Mouse (Mus musculus) gastrocnemius, postnatal 14 days (tissue): ENCODE data around the gene Kiss1r. TPM values are rescaled to one million over a fixed set of nuclear protein-coding genes. Genes with fewer than 3 reads are reported as not detected.
A peak's percentile ranks its signal among the peaks of the same experiment; 100 is the strongest.

Source experiments
- DNase-seq: peaks from one replicate; pipeline ENCODE4 v3.0.0; 2021; ENCODE audit warnings: mixed read lengths
- intact Hi-C: fragments of 180-260 bp; cut with DNase I; formaldehyde crosslinking; loops from one replicate; pipeline ENCODE4 v1.15.1; 2025; ENCODE audit warnings: low total_unique reads
- total RNA-seq, 2 experiments: library from RNA; stranded (reverse); gene quantifications; 2 replicates each; pipeline ENCODE4 v1.2.3; 2021

Gene Kiss1r
- total RNA-seq, 2 experiments from 2014 or later = 0.27 to 0.44 TPM

DNA sequence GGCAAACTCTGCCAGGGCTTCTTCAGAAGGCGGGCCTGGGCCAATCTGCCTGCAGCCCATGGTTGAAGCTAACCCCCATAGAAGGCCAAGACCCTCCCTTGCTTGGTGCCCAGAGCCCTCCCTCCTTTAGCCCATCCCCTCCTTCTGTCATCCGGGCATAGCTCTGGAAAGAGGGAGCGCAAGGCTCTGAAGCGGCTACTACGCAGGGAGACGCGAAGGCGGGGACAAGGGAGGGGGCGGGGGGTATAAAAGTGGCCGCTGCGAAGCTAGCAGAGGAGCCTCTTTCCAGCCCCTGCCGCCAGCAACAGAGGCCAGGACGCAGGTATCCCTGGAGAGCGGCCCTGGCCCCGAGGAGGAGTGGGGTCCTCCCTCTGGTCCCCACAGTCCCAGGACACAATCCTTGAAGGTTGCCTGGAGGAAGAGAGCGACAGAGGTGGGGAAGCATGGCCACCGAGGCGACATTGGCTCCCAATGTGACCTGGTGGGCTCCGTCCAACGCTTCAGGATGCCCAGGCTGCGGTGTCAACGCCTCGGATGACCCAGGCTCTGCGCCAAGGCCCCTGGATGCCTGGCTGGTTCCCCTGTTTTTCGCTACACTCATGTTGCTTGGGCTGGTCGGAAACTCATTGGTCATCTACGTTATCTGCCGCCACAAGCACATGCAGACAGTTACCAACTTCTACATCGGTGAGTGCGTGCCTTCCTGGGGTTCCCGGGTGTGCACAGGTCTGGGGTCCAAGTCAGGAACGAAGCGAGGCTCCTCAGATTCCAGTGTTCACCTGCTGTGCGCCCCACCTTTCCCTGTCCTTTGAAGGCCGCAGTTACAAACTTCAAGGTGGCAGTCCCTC is 1.7 kb downstream of the Kiss1r start:
- DNase-seq = no peak

DNA sequence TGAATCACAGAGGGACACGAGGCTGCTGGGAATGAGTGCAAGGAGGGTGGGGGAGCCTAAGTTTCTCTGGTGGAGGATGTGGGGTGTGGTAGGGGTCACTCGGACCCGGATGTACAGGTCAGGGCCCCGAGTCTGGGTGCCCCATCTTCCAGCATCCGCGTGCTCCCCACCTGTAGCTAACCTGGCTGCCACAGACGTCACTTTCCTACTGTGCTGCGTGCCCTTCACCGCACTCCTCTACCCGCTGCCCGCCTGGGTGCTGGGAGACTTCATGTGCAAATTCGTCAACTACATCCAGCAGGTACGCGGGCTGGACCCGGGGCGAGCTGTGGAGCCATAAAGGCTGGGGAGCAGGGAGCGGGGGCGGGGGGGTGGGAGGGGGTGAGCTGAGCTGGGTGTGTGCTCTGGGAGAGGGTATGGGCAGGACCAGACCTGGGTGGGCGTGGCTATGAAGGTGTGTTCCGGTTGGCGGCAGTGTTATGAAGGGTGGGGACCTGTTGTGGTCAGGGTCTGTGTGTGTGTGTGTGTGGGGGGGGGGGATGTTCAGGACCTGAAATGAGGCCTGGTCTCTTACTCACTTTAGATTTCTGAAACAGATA is 2.6 kb downstream of the Kiss1r start:
- DNase-seq = no peak
- intact Hi-C loops = loop anchor here (5.0 kb wide), 1 partner anchor 37 kb away; no protein-coding TSS in a partner anchor

More for the DNA sequence above, 1.7 kb downstream of the Kiss1r start:
- intact Hi-C loops = loop anchor here (5.0 kb wide), 1 partner anchor 36 kb away; no protein-coding TSS in a partner anchor

DNA sequence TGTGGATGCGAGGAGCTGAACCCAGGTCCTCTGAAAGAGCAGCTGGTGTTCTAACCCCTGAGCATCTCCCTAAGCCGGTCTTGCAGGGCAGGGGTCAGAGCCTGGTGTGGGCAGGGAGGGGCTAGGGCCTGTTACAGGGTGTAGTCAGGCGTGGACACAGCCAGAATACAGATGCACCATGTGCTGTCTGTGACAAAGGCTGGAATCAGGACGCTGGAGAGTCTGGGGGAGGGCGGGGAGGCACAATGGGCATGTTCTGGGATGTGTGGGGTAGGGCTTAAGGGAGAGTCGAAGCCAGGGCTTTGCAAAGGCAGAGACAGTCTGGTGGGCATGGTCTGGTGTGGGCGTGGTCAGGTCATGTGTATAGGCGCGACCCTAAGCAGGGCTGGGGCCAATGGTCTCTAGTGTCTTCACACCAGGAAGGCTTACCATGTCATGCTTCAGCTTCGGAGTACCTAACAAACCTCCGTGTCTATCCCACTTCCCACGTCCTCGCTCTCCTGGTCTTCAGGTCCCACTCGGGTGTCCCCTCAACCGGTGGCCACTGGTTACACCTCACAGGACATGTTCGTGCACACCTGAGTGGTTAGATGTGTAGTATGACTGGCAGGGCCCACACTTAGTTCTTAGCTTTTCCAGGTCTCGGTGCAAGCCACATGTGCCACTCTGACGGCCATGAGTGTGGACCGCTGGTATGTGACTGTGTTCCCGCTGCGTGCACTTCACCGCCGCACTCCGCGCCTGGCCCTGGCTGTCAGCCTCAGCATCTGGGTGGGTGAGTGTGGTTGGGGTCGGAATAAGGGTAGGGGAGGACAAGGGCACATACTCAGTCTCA is 3.5 kb downstream of the Kiss1r start:
- intact Hi-C loops = loop anchor here (5.0 kb wide), 1 partner anchor 88 kb away; no protein-coding TSS in a partner anchor
- no peak for DNase-seq

DNA sequence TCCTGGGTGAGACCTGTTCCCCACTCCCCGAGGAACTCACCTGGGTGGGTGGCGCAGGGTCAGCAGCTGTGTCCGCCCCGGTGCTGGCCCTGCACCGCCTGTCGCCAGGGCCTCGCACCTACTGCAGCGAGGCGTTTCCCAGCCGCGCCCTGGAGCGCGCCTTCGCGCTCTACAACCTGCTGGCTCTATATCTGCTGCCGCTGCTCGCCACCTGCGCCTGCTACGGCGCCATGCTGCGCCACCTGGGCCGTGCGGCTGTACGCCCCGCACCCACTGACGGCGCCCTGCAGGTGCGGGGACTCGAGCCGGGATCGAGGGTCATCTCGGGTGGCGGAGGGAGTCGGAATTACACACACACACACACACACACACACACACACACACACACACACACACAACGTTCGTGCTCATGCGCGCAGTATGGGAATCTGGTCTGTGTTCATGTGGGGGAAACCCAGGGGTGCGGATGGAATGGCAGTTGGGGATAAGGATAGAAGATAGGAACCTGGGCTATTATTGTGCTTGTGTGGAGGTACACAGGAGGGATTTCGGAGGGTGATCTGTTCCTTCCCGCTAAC is 4.3 kb downstream of the Kiss1r start, which contains the start of gene R3hdm4:
Gene R3hdm4, minus strand, starts transcription at position 251 of the 578 bp plus-strand sequence.
- no peak for DNase-seq
- intact Hi-C loops = loop anchor here (5.0 kb wide), 1 partner anchor 89 kb away; no protein-coding TSS in a partner anchor

DNA sequence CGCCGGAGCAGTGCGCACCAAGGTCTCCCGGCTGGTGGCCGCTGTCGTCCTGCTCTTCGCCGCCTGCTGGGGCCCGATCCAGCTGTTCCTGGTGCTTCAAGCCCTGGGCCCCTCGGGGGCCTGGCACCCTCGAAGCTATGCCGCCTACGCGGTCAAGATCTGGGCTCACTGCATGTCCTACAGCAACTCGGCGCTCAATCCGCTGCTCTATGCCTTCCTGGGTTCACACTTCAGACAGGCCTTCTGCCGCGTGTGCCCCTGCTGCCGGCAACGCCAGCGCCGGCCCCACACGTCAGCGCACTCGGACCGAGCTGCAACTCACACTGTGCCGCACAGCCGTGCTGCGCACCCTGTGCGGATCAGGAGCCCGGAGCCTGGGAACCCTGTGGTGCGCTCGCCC is 4.8 kb downstream of the Kiss1r start:
- no peak for DNase-seq
- intact Hi-C loops = loop anchor here (5.0 kb wide), 1 partner anchor 89 kb away; no protein-coding TSS in a partner anchor

DNA sequence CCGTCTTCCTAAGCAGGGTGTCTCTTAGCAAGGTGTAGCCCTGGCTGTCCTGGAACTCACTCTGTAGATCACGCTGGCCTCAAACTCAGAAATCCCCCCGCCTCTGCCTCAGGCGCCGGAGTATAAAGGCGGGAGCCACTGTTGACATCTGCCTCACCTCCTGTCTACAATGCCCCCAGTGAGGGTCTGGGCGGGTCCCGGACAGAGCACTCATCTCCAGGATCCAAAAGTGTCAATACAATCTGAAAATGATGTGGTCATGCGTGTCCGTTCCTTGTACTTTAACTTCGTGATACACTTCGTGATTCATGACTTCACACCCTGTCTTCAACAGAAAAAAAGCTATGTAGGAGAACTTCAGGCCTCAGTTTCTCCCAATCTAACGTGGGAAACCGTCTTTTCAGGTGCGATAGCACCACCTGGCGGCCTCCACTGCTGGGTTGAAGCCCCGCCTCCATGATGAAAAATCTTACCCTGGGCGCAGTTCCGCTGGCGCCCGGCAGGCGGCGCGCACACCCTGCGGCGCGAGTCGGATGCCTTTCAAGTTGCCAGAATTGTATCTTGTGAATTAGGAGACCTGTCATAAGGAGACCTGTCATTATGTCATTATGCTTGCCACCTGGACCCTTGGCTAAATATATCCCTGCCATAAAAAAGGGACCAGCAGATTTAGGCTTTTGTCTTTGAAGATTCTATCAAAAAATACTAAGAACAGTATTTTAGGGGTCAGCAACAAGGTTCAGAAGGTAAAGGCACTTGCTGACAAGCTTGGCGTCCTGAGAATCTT is 8.4 kb downstream of the Kiss1r start:
- intact Hi-C loops = loop anchor here (2.0 to 5.0 kb wide), 3 partner anchors 30 to 93 kb away; no protein-coding TSS in a partner anchor
- peak; percentile 87 for DNase-seq

DNA sequence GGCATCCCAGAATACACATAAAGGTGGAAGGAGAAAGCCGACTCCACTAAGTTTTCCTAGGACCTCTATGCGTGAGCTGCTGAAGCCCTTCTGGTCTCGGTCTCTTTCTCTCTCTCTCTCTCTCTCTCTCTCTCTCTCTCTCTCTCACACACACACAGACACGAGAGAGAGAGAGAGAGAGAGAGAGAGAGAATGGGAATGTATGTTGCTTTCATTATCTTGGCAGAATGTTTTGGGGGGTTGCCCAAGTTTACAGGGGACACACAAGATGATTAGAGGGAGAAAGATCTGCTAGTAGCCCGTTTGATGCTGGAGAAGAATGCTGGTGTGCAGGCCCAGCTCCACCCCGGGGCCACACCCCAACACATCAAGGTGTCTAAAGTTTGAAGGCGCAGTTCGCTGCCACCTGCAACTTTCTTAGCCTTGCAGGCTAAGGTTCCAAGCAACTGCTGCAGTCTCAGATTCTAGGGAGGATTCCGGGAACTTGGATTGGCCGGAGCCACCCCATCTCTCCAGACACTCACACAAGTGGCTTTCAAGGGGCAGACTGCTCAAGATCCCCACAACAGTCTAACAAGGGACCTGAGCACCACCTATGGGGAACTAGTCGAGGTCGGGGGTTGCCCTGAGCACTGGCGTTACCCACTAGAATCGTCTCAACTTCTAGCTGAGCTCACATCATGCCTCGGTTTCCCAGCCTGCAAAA is 9.2 kb downstream of the Kiss1r start:
- intact Hi-C loops = loop anchor here (2.0 kb wide), 2 partner anchors 31 kb away; no protein-coding TSS in a partner anchor
- DNase-seq = no peak

DNA sequence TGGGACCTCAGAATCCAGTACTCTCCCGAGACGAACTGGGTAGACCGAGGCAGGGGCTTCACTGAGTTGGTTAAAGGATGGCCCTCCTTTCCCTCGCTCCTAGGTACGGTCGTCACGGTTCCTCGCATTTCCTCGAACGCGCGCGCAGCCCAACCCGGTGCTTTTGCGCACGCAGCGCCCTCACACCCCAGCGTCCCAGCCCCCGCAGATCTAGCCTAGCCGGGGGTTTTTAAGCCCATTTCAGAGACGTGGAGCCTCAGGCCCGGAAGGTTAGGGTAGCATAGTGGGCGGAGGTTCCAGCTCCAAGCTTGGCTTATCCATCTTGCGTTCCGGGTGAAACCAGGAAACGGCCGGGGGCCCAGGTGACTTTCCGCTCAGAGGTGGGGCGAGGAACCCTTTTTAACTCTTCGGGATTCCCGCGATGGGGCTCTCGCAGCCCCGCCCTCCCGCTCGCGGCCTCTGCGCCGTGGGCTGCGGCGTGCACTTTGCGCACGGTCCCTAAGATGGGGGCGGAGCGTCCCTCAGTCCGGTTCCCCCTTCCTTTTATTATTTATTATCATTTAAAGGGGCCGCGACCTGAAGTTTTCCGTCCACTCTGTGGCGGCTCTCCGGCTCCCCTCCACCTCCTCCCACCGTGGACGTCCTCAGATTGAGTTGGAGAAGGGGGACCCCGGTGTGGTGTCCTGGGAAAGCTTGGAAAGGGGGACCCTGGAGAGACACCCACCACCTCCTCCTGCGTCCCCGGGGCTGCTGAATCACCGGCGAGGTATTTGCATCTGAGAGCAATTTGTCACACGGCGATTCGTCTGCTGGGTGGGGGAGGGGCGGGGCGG is 9.9 kb downstream of the Kiss1r start, which contains the start of gene Arid3a:
Gene Arid3a, plus strand, starts transcription at position 553 of the 833 bp plus-strand sequence.
- DNase-seq = peak; percentile 86
- intact Hi-C loops = no loop called here

DNA sequence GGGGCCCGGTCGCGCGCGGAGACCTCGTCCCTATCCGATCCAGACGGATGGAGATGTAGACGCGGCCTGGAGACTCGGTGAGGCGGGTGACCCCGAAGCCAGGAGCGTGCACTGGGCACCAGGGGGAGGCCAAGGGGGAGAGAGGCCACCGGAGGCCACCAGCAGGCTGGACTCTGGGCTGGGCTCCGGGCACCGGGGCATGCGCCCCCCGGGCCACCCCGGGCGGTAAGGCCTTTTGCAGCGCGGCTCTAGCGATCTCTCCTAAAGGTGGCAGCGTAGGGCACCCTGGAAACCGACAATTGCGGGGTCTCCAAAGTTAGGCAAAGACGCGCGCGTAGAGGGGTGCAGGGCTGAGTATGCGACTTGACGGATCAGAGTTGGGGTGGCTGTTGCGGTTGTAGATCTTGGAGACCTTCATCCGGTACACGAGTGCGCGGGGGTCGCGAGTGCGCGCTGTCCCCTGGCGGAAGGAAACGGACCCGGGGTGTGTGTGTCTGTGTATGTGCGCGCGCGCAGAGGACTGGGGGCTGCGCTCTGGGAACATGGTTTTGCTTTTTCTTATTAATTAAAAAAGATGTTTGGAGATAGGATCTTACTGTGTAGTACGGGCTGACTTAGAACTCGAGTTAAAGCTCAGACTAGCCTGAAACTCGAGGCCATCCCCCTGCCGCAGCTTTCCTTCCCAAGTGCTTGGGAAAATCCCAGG is 10.7 kb downstream of the Kiss1r start:
- intact Hi-C loops = no loop called here
- peak; percentile 39 for DNase-seq

DNA sequence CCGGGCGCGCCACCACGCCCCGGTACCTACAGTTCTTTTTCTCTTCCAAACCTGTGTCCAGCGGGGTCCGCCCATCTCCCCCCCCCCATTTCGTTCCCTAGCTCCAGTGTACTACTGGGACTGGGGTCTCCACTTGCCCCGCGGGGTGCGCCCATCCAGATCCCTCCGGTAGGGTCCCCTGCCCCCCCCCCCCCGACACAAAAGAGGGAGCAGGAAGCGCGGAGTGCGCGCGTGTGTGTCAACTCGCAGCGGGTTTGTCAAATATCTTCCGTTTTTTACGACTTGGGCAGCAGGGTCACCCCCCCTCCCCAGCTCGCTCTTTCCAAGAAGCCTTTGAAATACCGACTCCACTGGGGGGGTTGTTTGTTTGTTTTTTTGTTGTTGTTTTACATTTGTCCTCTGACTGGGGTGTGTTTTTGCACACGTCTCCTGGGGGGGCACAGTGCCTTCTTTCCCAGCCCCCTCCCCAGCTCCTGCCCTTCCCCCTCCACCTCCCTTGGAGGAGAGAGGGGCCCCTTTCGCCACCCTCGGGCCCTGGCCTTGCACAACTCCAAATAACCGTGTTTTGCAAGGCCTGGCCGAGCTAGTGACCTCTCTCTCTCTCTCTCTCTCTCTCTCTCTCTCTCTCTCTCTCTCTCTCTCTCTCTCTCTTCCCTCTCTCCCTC is 11.4 kb downstream of the Kiss1r start:
- DNase-seq = no peak
- intact Hi-C loops = no loop called here

DNA sequence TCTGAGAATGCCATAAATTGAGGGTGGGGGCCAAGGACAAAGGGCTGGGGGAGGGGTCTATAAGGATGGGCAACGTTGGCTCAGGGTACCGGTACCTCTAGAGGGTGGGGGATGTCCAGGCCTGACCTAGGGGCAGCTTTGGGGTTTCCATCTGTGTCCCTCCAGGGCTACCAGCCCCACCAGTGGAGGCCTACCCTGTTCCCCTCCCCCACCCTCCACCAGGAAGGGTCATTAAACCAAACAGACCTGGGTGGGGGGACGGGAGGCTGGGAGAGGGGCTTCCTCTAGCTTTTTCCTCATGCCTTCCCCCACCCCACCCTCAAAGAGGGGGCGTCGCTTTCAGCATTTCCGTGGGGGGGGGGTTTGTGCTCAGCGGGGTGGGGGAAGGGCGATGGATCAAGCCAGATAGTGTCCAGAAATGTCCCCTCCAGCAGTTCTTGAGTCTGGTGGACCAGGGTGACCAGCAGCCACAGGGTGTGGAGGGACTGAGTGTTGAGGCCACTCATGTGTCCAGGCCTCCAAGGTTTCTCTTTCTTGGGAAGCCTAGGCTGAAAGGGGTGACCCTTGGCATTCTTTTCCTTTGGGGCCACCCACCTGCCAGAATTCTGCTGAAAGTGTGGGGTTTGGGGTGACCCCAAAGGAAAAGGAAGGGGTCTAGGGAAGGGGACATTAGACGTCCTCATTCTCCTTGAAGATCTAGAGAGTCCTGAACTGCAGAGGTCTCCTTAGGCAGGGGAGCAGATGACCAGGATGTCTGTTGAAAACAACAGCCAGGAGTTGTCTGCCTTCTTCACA is 12.3 kb downstream of the Kiss1r start:
- DNase-seq = no peak
- intact Hi-C loops = no loop called here

DNA sequence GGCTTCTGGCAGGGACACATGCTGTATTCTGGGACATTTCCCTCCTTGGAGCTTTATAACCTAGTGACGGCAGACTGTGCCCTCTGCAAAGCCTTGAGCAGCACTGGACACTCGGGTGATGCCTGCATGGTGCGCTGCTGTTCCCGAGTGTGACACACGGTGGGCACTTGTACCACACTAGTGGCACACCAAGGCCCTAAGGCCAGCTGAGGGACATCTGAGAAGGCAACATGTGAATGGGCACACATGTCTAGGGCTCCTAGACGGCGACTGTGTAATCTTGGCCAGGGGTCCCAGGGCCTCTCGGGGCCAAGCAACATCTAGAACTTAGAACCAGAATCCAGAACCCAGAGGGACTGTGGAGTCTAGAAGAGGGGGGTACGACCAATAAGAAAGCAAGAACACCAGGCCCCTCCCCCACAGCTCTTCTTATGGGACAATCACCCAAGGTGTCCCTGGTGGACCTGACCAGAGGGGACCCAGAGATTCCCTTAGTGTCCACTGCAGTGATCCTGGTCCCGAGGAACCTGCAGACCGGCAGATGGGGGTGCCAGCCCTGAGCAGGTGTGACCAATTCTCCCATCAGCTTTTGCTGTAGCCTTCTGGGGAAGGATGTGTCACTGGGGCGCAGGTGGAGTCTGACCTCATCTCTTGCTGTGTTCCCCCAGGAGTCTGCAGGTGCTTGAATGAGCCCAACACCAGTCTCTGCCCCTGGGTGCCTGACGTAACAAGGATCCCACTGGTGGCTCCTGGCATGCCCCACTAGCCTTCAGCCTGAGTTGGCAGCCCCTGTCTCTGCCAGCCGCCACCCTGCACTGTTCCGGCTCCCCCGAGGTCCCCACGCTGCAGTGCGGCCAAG is 13.4 kb downstream of the Kiss1r start:
- intact Hi-C loops = no loop called here
- no peak for DNase-seq

DNA sequence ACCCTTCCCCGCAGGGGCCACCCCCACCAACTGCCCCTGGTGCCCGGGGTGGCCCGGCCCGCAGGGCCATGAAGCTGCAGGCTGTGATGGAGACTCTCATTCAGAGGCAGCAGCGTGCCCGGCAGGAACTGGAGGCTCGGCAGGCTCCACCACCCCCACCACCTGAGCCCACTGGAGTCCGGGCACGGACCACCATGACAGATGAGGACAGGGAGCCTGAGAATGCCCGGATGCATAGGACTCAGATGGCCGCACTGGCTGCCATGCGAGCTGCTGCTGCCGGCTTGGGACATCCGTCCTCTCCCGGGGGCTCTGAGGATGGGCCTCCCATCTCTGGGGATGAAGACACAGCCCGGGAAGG is 14.0 kb downstream of the Kiss1r start:
- DNase-seq = no peak
- intact Hi-C loops = no loop called here

DNA sequence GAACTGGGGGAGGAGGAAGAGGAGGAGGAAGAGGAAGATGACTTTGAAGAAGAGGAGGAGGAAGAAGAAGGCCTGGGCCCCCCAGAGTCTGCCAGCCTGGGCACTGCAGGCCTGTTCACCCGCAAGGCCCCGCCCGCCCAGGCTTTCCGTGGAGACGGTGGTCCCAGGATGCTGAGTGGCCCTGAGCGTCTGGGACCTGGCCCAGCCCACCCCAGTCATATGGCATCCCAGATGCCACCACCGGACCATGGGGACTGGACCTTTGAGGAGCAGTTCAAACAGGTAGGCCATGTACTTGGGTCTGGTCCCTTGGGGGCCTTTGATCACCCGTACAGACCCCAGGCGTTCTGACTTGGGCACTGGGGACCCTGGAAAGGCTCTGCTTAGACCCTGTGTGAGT is 15.0 kb downstream of the Kiss1r start:
- intact Hi-C loops = no loop called here
- DNase-seq = no peak
